Mouse (Mus musculus) layer of hippocampus, postnatal 10 days (tissue): ENCODE data around the gene Pcare. TPM values are rescaled to one million over a fixed set of nuclear protein-coding genes. Genes with fewer than 3 reads are reported as not detected.
A peak's percentile ranks its signal among the peaks of the same experiment; 100 is the strongest.

ENCODE experiments used
- DNase-seq, 2 experiments: peaks; one replicate each; pipeline ENCODE4 v3.0.0; 2021; ENCODE audit warnings: low spot score in 2 of 2
- total RNA-seq, 2 experiments: library from RNA; stranded (reverse); gene quantifications; 2 replicates each; pipeline ENCODE4 v1.2.3; 2021

The Pcare gene
- total RNA-seq, 2 experiments from 2014 or later: 0.09 TPM; not detected in 1

DNA sequence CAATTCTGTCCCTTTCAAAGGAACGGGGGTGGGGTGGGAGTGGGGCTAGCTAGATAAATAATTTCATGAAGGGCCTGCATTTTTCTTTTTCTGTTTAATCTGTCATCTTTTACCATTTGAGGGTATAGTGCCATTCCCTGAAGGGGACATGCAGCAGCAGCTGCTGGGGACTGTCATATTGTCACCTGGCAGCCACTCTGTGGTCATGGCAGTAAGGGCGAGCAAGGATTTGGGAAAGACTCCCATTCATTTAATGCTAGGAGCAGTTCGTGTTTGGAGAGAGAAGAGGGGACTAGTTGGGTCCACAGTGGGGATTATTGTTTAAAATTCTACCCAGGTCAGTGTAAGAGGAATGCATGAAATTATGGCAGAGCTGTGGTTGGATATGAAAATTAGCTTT is 16.3 kb downstream of the Pcare start:
- DNase-seq: no peak

DNA sequence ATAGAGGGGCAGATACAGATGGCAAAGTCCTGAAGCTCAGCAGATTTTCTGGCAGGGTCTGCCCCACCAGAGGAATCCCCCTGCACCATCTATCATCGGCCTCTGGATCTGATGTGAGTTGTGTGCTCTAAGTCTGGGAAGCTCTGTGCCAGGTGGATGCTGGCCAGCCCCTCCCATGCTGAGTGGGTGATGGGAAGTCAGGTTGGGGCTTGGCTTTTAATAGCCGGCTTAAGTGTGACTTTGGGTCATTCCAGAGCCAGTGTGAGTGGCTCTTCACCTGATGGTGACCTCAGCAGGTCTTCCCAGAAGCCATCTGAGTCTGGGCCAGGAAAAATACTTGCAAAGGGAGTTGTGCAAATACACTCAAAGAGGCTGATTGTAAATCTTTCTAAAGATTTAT is 22.0 kb downstream of the Pcare start:
- DNase-seq: no peak

DNA sequence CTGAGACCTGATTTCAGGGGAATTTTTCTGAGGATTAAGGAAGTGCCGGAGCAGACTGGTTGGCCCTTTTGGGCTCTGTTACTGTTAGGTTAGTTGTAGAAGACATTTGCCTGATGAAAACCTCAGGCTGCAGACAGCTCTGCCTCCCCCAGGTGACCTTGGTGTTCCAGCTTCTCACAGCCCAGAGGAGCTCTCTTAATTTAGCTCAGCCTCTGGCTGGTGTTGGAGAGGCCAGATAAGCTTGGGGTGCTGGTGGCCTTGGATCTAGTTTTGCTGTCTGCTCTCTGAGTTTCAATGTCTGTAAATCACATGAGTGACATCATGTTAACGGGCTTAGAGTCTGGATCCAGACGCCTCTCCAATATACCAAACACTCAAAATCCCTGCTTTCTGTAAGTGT is 31.7 kb downstream of the Pcare start:
- no peak for DNase-seq

DNA sequence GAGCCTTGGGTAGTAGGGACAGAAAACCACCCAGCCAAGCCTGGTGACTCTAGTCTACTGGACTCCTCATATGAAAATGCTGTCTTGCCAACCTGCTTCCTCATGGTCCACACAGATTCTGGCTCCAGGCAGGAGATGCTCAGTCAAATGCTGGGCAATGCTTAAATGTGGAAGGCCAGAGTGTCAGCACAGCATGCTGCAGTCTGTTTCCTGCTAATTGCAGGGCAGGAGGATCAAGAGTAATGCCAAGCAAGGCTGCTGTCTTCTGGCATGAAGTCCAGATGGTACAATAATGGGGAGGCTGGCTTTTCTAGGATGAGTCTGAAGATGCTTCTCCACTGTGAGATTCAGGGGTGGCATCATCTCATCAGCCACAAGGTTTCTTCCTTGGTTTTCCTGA is 32.3 kb downstream of the Pcare start:
- no peak for DNase-seq

DNA sequence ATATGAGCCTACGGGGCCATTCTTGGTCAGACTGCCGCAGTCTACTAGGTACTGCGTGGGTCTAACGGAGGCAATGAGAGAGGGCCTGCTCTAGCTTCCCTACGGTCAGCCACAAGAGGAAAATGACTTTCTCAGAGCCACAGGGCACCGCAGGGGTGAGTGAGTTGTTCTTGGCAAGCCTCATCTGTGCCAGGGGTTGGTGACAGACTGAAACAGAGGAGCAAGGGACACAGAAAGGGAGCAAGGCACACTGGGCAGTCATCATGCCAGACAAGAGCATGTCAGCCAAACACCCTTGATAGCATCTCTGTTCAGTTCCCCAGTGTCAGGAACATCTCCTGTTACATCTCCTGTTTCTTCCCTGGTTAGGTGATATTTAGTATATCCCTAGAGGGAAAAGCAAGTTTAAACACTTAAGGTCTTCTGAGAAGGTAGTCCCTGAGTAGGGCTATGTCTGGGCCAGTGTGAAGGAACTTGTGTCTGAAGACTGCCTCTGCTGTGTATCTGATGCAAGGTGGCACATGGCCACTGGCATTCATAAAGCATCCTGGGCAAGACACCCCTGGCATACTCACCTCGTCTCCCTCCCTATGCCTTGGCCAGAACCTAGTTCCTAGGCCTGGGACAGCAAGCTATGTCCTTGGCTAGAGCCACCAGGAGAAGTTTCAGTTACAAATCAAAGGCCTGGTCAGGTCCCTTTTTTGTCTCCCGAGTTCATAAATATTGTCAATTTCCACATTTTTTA is 34.6 kb downstream of the Pcare start:
- no peak for DNase-seq

DNA sequence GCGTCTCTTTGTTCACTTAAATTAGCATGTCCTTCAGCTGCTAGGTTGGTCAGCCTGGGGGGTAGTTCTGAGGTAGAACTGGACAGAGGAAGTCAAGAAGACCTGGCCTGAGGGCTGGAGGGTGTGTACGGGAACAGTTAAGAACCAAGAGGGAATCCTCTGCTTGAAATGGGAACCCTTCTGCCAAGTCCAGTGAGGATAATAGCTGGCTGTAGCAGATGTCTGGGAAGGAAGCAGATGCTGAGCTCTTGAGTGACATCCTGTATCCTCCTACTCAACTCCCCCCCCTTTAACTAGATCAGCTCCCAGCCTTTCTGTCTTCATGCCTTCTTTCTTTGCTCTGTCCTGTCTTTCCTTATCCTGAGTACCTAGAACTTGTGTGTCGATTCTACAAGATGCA is 37.7 kb downstream of the Pcare start:
- DNase-seq: peak in 1 of 2 experiments; percentile 37

DNA sequence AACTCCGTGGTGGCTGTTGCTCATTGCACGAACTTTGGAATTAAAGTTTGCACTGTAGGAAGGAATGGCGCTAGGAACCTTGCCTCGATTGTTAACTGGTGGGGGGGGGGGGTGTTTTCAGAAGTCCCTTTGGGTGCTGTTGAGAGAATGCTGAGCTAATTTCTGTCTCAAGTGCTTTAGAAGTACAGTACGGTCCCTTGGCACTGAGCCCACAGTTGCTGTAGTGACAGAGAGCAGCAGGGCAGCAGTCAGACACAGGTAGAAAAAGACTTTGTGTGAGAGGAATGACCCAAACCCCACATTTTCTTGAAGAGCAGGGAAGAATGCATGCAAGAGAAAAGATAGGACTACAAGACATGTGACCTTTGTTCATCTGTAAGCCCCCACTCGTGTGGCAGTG is 40.4 kb downstream of the Pcare start:
- no peak for DNase-seq

DNA sequence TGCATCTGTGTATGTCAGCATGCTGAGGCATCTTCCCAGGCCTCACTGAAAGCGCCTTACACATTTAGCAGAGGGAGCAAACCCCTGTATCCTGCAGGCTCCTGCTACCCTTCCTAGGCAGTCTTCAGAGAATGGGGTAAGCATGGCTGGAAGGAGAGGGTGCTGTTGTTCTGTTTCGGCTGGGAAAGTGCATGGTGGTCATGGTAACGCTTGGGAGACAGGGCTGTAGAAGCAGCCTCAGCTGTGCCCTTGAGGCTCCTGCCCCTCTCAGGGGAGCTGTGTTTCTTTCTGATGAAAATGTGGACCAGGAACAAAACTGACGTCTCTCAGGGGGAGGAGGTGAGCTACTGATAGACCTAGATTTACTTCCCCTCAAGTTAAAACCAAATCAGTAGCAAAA is 45.0 kb downstream of the Pcare start:
- DNase-seq: no peak

DNA sequence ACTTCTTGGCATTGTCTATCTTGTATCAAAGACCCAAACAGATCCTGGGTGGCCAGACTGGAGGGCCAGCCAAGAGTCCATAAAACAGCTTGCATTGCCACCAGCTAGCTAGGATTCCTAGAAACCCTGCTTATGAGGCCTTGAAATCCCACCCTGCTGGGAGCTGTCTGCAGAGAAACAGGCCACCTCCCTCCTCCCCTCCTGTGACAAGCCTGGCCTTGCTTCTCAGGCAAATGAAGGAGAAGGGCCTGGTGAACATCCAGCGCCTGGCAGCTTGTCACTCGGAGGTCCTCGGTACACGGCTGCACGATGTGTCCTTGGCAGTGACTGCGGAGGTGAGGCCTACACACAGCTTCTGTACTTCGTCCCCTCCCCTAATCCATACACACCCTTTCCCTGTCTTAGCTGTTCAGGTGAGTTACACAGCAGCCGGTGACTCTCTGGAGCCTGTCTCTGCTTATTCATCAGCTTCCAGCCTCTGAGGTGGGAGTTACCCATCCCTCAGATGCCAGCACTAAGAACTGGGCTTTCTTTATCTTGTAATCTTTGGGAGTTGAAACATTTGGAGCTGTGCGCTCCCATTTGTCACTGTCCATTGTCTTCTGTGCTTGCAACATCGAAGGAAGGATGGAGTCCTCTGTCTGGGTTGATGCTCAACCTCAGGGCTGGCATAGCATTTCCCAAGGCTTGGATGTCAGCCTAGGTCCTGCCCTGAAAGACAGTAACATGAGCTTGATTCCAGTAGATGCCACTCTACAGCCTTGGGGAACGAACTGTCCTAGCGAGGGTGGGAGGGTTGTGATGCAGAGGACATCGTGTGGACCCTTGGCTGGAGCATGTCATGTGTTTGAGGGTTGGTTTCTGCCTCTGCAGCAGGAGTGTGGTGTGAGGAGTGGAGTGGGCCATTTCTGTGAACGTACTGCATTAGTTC is 46.9 kb downstream of the Pcare start:
- no peak for DNase-seq

DNA sequence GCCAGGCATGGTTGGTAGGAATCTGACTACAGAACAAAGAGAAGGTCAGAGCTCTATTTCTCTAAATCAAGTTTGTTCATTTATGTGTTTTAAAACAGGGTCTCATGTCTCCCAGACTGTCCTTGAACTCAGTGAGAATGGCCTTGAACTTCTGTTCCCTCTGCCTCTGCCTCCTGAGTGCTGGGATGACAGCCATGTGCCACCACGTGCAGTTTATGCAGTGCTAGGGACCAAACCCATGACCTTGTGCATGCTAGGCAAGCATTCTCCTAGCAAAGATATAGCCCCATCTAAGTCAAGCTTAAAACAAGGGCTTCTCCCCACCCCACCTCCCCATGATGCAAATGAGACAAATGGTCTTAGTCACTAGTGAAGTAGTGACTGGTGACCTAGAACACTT is 47.6 kb downstream of the Pcare start:
- no peak for DNase-seq

DNA sequence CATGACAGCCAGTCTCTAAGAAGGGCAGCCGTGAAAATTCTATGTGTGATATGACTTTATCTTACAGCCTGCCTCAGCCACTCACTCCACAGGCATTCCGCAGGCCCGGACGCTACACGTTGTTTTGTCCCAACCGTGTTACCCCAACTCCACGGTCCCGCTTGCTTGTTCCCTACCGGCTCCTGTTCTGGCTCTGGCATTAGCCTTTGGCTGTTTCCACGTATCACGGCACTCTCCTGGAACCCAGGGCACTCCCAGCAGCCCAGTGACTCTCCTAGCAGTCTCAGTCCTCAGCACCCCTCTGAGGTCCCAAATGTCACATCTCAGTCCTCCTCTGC is 54.1 kb downstream of the Pcare start:
- DNase-seq: no peak

DNA sequence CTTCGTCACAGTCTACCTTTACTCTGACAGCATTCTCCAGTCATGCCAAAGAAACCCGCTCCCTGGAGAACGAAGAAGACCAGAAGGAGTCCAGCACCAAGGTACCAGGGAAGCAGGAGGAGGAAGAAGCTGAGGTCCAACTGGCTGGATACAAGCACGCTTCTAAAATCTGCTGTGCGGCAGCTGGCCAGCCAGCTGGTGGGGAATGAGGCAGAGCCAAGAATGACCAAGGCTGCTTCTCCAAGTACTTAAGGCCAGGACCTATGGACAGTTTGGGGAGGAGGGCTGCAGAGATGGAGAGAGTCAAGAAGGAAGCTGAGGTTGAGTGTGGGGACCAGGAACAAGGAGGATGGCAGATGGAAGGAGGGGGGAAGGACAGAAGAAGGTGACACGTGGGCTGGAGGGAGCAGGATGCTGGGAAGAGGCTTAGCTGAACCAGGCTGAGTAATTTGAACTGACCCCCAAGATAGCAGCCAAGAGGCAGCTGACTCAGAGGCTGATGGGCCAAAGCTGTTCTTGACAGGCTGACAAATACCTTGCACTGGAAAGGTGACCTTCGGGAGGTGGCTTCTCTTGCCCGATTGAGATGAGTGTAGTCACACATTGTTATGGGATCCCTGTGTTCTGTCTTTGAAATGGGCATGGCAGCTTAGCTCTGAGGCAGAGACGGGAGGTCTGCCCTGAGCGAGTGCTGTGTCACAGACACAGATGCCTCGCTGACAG is 54.6 kb downstream of the Pcare start:
- DNase-seq: no peak

DNA sequence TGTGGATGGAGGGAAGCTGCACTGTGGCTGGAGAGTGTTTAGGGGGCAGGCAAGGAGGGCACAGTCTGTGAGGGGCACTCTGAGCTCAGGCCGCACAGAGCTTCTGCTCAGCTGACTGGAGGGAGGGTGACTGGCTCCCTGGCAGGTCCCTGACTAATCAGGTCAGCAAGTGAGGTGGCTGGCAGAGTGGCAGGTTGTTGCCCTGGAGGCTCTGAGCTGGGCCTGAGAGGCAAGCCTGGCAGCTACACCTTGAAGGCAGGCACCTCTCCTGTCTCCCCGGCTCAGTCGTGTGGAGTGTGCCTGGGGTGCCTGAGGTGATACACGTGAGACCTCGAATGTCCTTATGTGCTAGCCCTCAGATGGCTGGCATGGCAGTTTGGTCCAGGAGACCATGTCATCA is 56.3 kb downstream of the Pcare start:
- no peak for DNase-seq

DNA sequence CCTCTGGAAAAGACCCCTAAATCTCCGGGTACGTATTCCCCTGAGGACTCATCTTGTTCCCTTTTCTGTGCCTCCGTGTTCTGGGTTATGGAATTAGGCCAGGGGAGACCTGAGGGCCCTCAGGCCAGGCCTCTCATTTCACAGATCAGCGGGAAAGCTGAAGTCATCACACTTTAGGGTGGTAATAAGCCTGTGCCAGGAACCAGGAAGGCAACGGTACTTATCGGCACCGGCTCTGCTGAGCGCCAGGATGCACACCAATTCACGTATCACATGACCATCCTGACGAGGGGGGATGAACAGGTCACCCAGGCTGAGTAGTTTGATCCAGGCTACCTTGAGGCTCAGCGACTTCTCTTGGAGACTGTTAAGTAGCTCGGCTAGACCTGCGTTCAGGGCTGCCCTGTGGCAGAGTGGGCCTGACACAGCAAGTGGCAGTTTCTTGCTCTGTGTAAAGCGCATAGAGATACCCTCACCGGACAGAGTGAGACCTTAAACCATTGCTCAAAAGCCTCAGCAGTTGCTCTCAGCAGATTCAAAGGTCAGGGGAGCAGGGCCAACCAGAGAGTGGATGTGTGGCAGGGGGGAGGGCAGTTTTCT is 56.9 kb downstream of the Pcare start:
- DNase-seq: no peak

DNA sequence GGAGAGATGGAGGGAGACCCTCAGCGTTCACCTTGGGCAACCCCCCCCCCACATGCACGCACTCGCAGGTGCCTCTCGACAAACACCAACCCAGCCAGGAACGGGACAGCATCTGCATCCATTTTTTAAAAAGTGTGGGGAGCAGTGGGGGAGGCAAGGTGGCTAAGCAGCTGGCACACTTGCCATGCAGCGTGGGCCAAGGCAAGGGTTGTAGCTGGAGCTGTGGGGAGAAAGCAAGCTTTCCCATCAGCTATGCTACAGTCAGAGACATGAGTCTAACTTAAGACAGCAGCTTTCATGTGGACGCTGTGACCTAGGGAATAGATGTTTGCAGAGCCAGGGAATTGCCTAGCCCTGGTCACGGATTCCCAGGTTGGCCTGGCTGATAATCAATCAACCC is 57.5 kb downstream of the Pcare start:
- DNase-seq: no peak

DNA sequence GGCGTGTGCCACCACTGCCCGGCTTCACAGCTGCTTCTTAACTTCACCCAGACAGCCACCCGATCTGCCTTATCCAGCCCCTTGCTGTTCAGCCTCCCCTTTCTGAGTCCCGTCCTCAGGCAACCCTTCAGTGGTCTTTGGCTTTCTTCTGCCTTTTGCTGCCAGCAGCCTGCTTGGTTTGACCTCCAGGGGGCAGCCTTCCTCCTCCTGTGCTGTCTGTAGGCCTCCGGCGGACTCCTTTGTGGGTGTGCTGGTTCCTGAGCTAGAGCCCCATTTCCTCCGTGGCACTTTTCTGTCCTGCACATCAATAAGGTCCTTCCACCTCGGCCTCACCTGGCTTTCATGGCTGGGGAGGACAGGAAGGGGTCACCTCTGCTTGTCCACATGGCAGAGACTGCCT is 58.9 kb downstream of the Pcare start:
- no peak for DNase-seq

Other genes with a start within 250 kb of the Pcare start
- 1 to 10 TPM; 2.2 TPM for gene Ndc80, start 226.0 kb downstream of the Pcare start, total RNA-seq
- gene Spdya, start 200.8 kb downstream of the Pcare start, total RNA-seq: 1 to 10 TPM; 1.4 to 1.5 TPM
- gene Wdr43, start 137.0 kb downstream of the Pcare start, total RNA-seq: 10 to 100 TPM; 33.3 to 35.9 TPM
- 1 to 10 TPM; 1.6 to 2.4 TPM for gene Togaram2, start 79.6 kb downstream of the Pcare start, total RNA-seq
- 10 to 100 TPM; 61.5 to 64.4 TPM for gene Clip4, start 15.6 kb upstream of the Pcare start, total RNA-seq